Mouse (Mus musculus): ENCODE measurements around the gene Gsta4. TPM values are rescaled to one million over a fixed set of nuclear protein-coding genes. Genes with fewer than 3 reads are reported as not detected.
"Not testable (repeated sequence)": the region's sequence is repeated elsewhere in the genome, so short reads cannot be mapped to it uniquely, and the experiment has no call there.

Gsta4 gene
- total RNA-seq, 2 experiments from 2014 or later, result 43.1 to 51.3 TPM

DNA sequence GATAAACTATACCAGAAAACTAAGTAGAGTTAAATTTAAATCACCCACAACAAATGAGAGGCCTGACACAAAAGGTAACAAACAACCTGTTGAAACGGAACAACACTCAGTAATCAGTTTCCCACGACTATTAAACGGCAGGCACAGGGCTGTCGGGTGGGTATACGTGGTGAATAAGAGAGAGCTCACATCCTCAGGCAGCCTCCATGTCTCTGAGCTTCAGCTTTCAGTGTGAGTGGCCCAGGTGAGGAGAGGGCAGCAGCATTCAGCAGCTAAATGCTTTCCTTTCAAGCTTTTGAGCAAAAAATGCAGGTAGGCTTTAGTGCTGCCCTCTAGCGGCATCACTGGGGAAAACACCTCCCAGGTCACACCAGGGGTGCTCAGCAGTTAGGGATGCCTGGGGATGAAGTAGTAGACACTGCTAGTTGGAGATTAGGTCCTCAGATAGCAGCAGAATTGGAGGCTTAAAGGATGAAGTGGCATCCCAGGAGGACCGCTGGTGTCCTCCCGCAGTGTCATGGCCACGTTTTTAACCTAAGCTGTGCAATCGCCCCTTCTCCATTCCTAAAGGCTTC lies 50.6 kb downstream of the Gsta4 start:
- DNase-seq, result not testable (repeated sequence)

DNA sequence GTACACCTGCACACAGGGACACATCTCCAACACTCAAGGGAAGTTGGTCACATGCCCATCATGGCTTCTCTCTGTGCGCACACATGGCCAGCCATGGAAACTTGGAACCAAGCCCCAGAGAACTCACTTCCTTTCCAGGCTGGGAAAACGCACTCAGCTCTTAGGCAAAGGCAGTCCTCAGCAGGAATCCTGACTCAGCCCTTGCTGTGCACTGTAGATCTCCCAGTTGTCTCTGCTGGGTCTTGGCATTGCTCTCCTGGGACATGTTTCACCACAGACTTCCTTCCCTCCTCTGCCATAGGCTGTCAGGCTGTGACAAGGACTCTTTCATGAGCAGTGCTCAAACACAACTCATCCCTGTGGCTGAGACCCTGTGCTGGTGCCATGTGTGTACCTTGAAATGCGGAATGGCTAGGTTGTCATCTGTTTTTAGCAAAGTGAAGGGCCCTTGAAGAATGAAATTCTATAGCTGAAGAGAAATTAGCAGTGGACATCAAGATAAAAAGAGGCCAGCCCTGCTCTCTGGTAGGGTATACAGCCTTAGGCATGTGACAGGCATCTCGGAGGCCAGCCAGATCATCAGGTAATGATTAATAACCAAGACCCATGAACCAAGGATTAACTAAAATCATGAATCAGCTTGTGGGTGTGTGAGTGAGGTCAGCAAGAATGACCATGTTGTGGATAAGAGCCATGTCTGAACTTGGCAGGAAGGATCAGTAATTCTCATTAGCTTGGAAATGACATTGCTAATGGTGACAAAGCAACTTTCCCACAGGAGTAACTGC lies 73.3 kb downstream of the Gsta4 start:
- DNase-seq, result not testable (repeated sequence)

DNA sequence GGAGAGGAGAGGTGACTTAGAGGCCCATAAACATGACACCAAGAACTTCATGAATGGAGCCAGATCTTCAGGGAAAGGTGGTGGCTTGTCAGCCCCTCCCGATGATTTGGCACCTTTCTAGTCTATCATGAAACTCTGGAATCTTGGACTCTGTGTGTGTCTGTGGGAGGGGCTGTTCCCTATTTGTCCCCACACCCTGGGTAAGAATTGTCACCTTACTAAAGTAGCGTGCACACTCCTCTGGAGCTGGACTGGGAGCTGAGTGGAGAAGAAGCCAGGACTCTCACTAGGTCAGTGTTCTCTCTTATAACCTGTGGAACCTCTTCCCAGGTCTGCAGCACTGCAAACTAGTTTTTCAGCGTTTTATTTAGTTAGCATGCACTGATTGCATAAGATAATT lies 74.3 kb downstream of the Gsta4 start, which contains the start of gene Gm3776:
Gm3776 (plus strand) TSS at position 216 of the 400 bp plus-strand sequence.
- DNase-seq, result not testable (repeated sequence)

Other genes starting within 250 kb of the Gsta4 start
- not detected for gene Gcm1, start 130.8 kb upstream of the Gsta4 start, total RNA-seq (2021)
- 10 to 100 TPM; 90.2 to 92.4 TPM for gene Fbxo9, start 73.7 kb upstream of the Gsta4 start, total RNA-seq (2021)
- 10 to 100 TPM; 21.3 to 22.2 TPM for gene Ick, start 73.6 kb upstream of the Gsta4 start, total RNA-seq (2021)
- gene Gsta1, start 47.9 kb downstream of the Gsta4 start, total RNA-seq (2021), result not detected
- not detected for gene Gm3776, start 74.4 kb downstream of the Gsta4 start, total RNA-seq (2021)
- not detected for gene Gm10639, start 107.1 kb downstream of the Gsta4 start, total RNA-seq (2021)
- not detected for gene Omt2a, start 132.0 kb downstream of the Gsta4 start, total RNA-seq (2021)
- not detected for gene Omt2b, start 144.8 kb downstream of the Gsta4 start, total RNA-seq (2021)
- gene Gsta2, start 173.0 kb downstream of the Gsta4 start, total RNA-seq (2021), result not detected
- not detected for gene Dppa5a, start 185.4 kb downstream of the Gsta4 start, total RNA-seq (2021)
- gene Ooep, start 196.0 kb downstream of the Gsta4 start, total RNA-seq (2021), result not detected
- gene Ddx43, start 213.0 kb downstream of the Gsta4 start, total RNA-seq (2021), result not detected